Mouse (Mus musculus) urinary bladder, postnatal 10 days (tissue): ENCODE results near the gene Atad1.
"Not testable (repeated sequence)": the region's sequence is repeated elsewhere in the genome, so short reads cannot be mapped to it uniquely, and the experiment has no call there.

Experiments used
- DNase-seq: peaks from one replicate; pipeline ENCODE4 v3.0.0; 2022; ENCODE audit warnings: low spot score

Atad1 gene

GRCm38 (mm10) chr19:32749425-32749824 lies 9.8 kb upstream of the Atad1 start:
- no peak for DNase-seq

- DNase-seq, result no peak
Measured at GRCm38 (mm10) chr19:32740641-32741345, 1.2 kb upstream of the Atad1 start.

- DNase-seq, result no peak
Measured at GRCm38 (mm10) chr19:32737844-32738243, 1.7 kb downstream of the Atad1 start.

GRCm38 (mm10) chr19:32732922-32733321 lies 6.7 kb downstream of the Atad1 start:
- DNase-seq, result no peak

GRCm38 (mm10) chr19:32729785-32730184 lies 9.8 kb downstream of the Atad1 start:
- no peak for DNase-seq

- DNase-seq, result no peak
Measured at GRCm38 (mm10) chr19:32726451-32727325, 12.9 kb downstream of the Atad1 start.

GRCm38 (mm10) chr19:32723817-32724216 lies 15.8 kb downstream of the Atad1 start:
- DNase-seq, result no peak

GRCm38 (mm10) chr19:32720319-32720718 lies 19.3 kb downstream of the Atad1 start:
- no peak for DNase-seq

- DNase-seq, result no peak
Measured at GRCm38 (mm10) chr19:32717590-32717989, 22.0 kb downstream of the Atad1 start.

GRCm38 (mm10) chr19:32715681-32716080 lies 23.9 kb downstream of the Atad1 start:
- DNase-seq, result no peak

- DNase-seq, result peak; percentile 11
Measured at GRCm38 (mm10) chr19:32715201-32715600, 24.4 kb downstream of the Atad1 start.

GRCm38 (mm10) chr19:32713471-32713870 lies 26.1 kb downstream of the Atad1 start:
- no peak for DNase-seq

GRCm38 (mm10) chr19:32712588-32713042 lies 27.0 kb downstream of the Atad1 start:
- DNase-seq, result peak; percentile 13

GRCm38 (mm10) chr19:32711761-32712541 lies 27.6 kb downstream of the Atad1 start:
- DNase-seq, result peak; percentile 59

- DNase-seq, result no peak
Measured at GRCm38 (mm10) chr19:32710288-32710687, 29.3 kb downstream of the Atad1 start.

GRCm38 (mm10) chr19:32708996-32709395 lies 30.6 kb downstream of the Atad1 start:
- no peak for DNase-seq

- DNase-seq, result no peak
Measured at GRCm38 (mm10) chr19:32702191-32702590, 37.4 kb downstream of the Atad1 start.

- no peak for DNase-seq
Measured at GRCm38 (mm10) chr19:32696674-32697073, 42.9 kb downstream of the Atad1 start.

GRCm38 (mm10) chr19:32689724-32690123 lies 49.9 kb downstream of the Atad1 start:
- DNase-seq, result no peak

- DNase-seq, result not testable (repeated sequence)
Measured at GRCm38 (mm10) chr19:32688227-32688626, 51.4 kb downstream of the Atad1 start.

- no peak for DNase-seq
Measured at GRCm38 (mm10) chr19:32687721-32688120, 51.9 kb downstream of the Atad1 start.

- DNase-seq, result no peak
Measured at GRCm38 (mm10) chr19:32683081-32683480, 56.5 kb downstream of the Atad1 start.
